Mouse (Mus musculus) neural tube, embryonic 11.5 days (tissue): ENCODE measurements at regions not wholly inside any gene's neighbourhood (a gene's known extent, or its start where the extent isn't known, plus 50 kb on each side); places are given as distances from the start of the nearest gene placed in this dataset.

ENCODE experiments used
- ATAC-seq: fragments of 200-750 bp; cut with Nextera tagmentation; 2 replicates; pipeline ENCODE4 v1.8.0; 2017; ENCODE audit warnings: moderate number of reproducible peaks, mild to moderate bottlenecking, moderate TSS enrichment, moderate library complexity; ENCODE audit not compliant: insufficient read depth, low FRiP score, low TSS enrichment
- DNase-seq: peaks from one replicate; pipeline ENCODE4 v3.0.0-alpha.2; 2015; ENCODE audit warnings: low spot score
- H3K27ac ChIP-seq: fragments of 300-500 bp; sonication (generic); 2 replicates; pipeline ENCODE4 v1.5.1; 2014; ENCODE audit warnings: low read depth, mild to moderate bottlenecking, low read length
- H3K27me3 ChIP-seq: fragments of 300-500 bp; sonication (generic); 2 replicates; pipeline ENCODE4 v1.6.1; 2014; ENCODE audit warnings: mild to moderate bottlenecking, low read length, mixed read lengths; ENCODE audit not compliant: control insufficient read depth, insufficient read depth
- H3K36me3 ChIP-seq: fragments of 300-500 bp; sonication (generic); 2 replicates; pipeline ENCODE4 v1.6.1; 2014; ENCODE audit warnings: mild to moderate bottlenecking, low read length, moderate library complexity, mixed read lengths; ENCODE audit not compliant: control insufficient read depth, insufficient read depth
- H3K4me1 ChIP-seq: fragments of 300-500 bp; sonication (generic); 2 replicates; pipeline ENCODE4 v1.6.1; 2014; ENCODE audit warnings: low read length, mixed read lengths; ENCODE audit not compliant: control insufficient read depth, insufficient read depth
- H3K4me2 ChIP-seq: fragments of 300-500 bp; sonication (generic); 2 replicates; pipeline ENCODE4 v1.6.1; 2014; ENCODE audit warnings: low read depth, mild to moderate bottlenecking, moderate library complexity
- H3K4me3 ChIP-seq: fragments of 300-500 bp; sonication (generic); 2 replicates; pipeline ENCODE4 v1.5.1; 2014; ENCODE audit warnings: low read depth, low read length
- H3K9ac ChIP-seq: fragments of 300-500 bp; sonication (generic); 2 replicates; pipeline ENCODE4 v1.6.1; 2014; ENCODE audit warnings: mild to moderate bottlenecking, low read length
- H3K9me3 ChIP-seq: fragments of 300-500 bp; sonication (generic); 2 replicates; pipeline ENCODE4 v1.6.1; 2016; ENCODE audit warnings: low read length; ENCODE audit not compliant: control insufficient read depth
- WGBS: fragments of 180-500 bp; shearing (Covaris S2); extraction: QIAGEN DNeasy Blood & Tissue Kit; methylation state at CpG from one replicate; pipeline ENCODE4 v1.1.7; 2014; 5-methylcytosine and 5-hydroxymethylcytosine counted together

DNA sequence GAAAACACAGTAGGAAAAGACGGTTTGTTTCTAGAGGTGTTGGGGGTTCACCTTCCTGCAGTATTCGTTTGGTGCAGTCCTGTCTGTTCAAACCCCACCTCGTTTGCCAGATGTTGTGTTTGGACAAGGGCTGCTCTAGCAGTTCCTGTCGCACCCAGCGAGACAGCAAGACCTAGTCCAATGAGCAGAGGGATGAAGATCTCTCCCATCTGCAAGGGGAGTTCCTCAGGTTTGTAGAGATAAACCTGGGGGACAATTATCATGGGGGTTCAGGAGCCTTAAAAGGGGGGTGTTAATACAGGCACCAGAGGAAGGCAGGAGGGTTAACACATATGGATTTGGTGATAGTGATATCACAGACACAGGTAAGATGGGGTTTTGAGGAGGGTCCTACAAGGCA lies 119.4 kb upstream of the Tmem164 start:
- Histone ChIP-seq H3K27me3 (0 out of 2 replicates have a peak, but pooled peaks cover 3% of the 10 kb centered on the region), H3K4me1 (no peaks in the 10 kb centered on the region), H3K9ac (no peak overlapping the region), H3K4me2 (no peak overlapping the region), H3K4me3 (no peak overlapping the region), H3K9me3 (no peaks in the 10 kb centered on the region), H3K36me3 (no peaks in the 10 kb centered on the region), H3K27ac (no peak overlapping the region)
- WGBS: 73% methylated on average over 5 of the region's 5 CpGs
- DNase-seq (no peak), ATAC-seq (no peak)

DNA sequence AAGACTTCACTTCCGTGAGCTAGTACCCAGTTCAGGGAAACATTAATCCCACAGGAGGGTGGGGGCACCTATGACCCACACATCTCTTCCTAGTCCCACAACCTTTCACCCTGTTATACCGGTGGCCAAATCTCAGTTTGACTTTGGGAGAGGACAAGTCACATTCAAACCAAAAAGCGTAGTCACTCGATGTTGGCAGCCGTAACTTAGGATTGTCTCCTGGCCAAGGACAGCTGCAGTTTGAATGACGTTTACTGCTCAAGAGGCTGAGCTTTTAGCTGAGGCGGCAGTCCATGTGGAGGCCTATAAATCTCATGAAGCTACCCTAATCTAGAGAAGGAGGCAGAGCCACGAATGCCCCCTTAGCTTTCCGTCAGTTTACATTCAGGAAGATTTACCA lies 117.0 kb upstream of the Tmem164 start:
- H3K27ac ChIP-seq: no peak overlapping the region
- 64% methylated on average over 9 of the region's 9 CpGs for WGBS
- H3K9me3 ChIP-seq: no peaks in the 10 kb centered on the region
- H3K4me1 ChIP-seq: no peaks in the 10 kb centered on the region
- ATAC-seq (no peak), DNase-seq (no peak)
- 0 out of 2 replicates have a peak, but pooled peaks cover 3% of the 10 kb centered on the region for H3K27me3 ChIP-seq
- no peak overlapping the region for H3K4me2 ChIP-seq
- H3K4me3 ChIP-seq: no peak overlapping the region
- no peak overlapping the region for H3K9ac ChIP-seq
- H3K36me3 ChIP-seq: no peaks in the 10 kb centered on the region

DNA sequence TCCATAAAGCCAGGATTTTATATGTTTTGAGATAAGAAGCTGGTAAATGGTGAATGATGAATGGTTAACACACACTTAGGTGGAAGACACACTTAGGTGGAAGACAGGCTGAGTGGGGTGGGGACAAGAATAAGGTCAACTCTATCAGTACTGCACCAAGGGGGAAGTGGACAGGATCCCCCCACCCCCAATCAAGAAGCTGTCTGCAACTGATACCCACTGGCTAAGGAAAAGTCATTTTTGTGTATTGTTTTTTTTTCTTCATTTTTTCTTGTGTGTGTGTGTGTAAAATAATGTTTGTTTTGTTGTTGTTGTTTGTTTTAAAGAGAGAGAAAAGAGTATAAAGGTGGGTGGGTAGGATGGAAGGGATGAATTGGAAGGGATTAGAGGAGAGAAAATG lies 109.4 kb upstream of the Tmem164 start:
- no peak overlapping the region for H3K27ac ChIP-seq
- no peaks in the 10 kb centered on the region for H3K4me1 ChIP-seq
- ATAC-seq: no peak
- H3K9ac ChIP-seq: no peak overlapping the region
- no peak overlapping the region for H3K4me3 ChIP-seq
- H3K36me3 ChIP-seq: no peaks in the 10 kb centered on the region
- no peaks in the 10 kb centered on the region for H3K27me3 ChIP-seq
- H3K4me2 ChIP-seq: no peak overlapping the region
- no peak for DNase-seq
- H3K9me3 ChIP-seq: no peaks in the 10 kb centered on the region

DNA sequence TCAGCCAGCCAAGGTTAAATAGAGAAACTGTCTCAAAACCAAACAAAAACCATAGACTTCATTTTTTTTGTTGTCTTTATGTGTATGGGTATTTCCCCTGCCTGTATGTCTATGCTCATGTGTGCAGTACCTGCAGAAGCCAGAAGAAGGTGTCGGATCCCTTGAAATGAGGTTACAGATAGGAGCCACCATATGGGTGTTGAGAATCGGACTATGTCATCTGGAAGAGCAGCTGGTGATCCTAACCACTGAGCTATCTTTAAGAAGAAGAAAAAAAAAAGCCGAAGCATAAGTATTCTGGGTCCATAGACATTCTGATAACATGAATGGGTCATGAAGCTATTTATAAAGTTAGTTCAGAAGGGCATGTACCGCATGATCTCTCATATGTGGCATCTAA lies 107.2 kb upstream of the Tmem164 start:
- H3K9ac ChIP-seq: no peak overlapping the region
- no peaks in the 10 kb centered on the region for H3K36me3 ChIP-seq
- DNase-seq (no peak), ATAC-seq (no peak)
- 88% methylated on average over 4 of the region's 4 CpGs for WGBS
- no peak overlapping the region for H3K4me3 ChIP-seq
- H3K4me1 ChIP-seq: no peaks in the 10 kb centered on the region
- H3K4me2 ChIP-seq: no peak overlapping the region
- no peaks in the 10 kb centered on the region for H3K27me3 ChIP-seq
- H3K27ac ChIP-seq: no peak overlapping the region
- H3K9me3 ChIP-seq: no peaks in the 10 kb centered on the region

DNA sequence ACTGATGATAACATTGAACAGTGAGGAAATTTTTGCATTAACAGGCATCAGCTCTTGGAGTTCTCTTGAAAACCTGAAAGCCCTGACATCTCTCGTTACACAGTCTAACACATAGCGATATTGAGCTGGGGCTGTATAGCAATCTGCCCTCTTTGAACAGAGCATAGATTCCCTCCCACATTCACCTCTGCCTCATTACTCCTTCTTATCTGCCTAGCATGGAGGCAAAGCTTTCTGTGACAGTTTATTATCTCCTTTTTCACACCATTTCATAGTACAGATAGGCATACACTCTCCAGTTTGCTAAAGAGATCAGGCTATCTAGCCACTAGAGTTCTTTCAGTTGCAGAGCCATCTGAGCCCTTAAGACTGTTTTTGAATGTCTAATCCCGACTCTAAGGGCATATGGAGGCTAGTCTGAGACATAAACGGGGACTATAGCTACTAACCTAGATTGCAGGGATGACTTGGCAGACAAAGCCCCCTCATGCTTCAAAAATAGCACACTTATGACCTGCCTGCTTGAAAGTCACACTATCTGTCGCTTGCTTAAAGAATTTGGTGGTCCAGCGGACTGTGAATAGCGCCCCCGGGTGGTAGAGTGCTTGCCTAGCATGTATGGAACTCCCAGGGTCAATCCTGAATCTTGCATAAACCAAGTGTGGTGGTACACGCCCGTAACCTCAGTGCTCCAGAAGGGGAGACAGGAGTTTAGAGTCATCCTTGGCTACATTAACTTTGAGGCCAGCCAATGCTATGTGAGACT lies 106.1 kb upstream of the Tmem164 start:
- H3K9ac ChIP-seq: no peak overlapping the region
- H3K9me3 ChIP-seq: no peaks in the 10 kb centered on the region
- H3K4me1 ChIP-seq: no peaks in the 10 kb centered on the region
- H3K36me3 ChIP-seq: no peaks in the 10 kb centered on the region
- no peak overlapping the region for H3K4me2 ChIP-seq
- H3K4me3 ChIP-seq: no peak overlapping the region
- no peak for ATAC-seq
- WGBS: 62% methylated on average over 10 of the region's 10 CpGs
- no peak overlapping the region for H3K27ac ChIP-seq
- DNase-seq: peak; percentile 16
- no peaks in the 10 kb centered on the region for H3K27me3 ChIP-seq

DNA sequence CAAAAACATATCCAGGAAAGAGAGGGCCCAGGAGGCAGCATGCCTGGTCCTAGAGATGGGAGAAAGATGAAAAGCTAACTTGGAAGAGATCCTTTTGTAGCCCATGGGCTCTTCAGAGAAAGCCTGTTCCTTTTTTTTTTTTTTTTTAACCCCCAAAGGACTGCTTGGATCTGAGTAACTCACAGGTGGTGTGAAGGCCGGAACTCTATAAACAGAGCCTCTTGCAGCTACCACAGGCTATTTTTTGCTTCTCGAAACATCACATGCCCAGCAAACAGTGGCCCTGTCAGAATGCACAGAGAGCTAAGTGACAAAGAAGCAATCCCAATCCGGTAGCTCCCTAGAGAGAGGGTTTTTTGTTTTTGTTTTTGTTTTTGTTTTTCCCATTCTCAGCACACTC lies 105.1 kb upstream of the Tmem164 start:
- 77% methylated on average over 3 of the region's 3 CpGs for WGBS
- Histone ChIP-seq H3K4me3 (no peak overlapping the region), H3K9me3 (no peaks in the 10 kb centered on the region), H3K27me3 (no peaks in the 10 kb centered on the region), H3K27ac (no peak overlapping the region), H3K4me1 (no peaks in the 10 kb centered on the region), H3K9ac (no peak overlapping the region), H3K36me3 (no peaks in the 10 kb centered on the region), H3K4me2 (no peak overlapping the region)
- ATAC-seq (no peak), DNase-seq (no peak)

DNA sequence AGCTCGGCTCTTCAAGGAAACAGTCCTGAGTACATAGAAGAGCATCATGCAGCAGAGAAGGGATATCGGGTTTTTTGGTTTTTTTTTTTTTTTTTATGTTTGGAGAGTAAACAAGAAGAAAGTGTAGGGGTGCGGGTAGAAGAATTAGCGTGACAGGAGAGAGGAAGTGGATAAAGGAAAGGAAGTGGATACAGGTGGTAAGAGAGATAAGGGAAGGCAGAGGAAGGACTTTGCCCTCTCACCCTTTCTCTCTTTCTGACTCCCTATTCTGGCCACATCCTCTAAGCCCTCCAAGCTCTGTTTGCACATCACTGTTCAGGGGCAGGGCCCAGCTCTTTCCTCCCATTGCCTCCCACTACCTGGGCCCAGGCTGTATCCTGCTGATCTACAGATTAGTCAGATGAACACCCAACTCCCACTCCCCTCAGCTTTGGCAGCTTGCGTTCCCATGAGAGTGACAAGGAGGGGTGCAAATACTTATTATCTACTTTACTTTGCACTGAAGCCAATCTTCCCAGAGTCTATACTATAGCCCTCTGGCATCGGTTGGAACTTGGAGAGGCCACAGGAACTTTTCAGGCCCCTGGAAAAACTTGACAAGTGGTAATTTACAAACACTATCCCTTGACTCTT lies 103.6 kb upstream of the Tmem164 start:
- Histone ChIP-seq H3K27me3 (no peaks in the 10 kb centered on the region), H3K4me1 (no peaks in the 10 kb centered on the region), H3K36me3 (no peaks in the 10 kb centered on the region), H3K9ac (no peak overlapping the region), H3K4me2 (no peak overlapping the region), H3K9me3 (no peaks in the 10 kb centered on the region), H3K27ac (no peak overlapping the region), H3K4me3 (no peak overlapping the region)
- WGBS: 70% methylated on average over 6 of the region's 6 CpGs
- DNase-seq (no peak), ATAC-seq (no peak)

DNA sequence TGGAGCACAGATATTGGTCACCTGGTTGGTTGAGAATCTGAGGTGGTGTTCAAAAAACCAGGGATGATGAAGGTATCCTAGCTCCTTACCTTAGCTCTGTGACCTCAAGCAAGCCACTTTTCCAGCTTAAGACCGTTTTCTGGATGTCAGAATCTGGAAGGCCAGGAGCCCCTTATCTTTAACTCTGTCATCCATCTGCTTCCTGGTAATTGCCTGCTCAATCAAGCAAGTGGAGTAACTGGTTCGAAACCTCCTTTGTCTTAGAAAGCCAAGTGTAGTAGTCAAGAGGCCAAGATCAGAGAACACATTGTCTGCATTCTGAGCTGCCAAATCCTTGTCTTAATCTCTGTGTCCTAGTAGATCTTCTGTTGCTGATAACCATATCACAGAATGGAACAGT lies 95.9 kb upstream of the Tmem164 start:
- Histone ChIP-seq H3K9me3 (no peaks in the 10 kb centered on the region), H3K4me1 (no peaks in the 10 kb centered on the region), H3K9ac (no peak overlapping the region), H3K4me3 (no peak overlapping the region), H3K36me3 (no peaks in the 10 kb centered on the region), H3K27me3 (no peaks in the 10 kb centered on the region), H3K27ac (no peak overlapping the region), H3K4me2 (no peak overlapping the region)
- DNase-seq: no peak
- WGBS: 83% methylated on average over 2 of the region's 2 CpGs
- no peak for ATAC-seq

DNA sequence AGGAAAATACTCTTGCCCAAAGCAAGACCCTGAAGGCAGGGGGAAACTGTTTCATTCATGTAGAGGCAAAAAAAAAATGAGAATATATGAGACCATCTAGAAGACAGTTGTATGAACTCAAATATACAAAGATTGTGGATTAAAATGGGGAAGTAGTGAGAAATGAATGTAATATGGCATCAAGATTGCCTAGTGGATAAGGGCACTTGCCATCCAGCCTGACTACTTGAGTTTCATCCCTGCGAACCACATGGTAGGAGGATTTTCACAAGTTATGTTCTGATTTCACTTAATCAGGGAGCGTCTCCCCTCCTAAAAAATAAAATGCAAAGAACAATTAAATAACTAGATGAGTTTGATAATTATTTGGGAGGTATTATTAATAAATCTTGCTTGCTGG lies 81.8 kb upstream of the Tmem164 start:
- ATAC-seq (no peak), DNase-seq (no peak)
- WGBS: 86% methylated on average over 2 of the region's 2 CpGs
- Histone ChIP-seq H3K9me3 (no peaks in the 10 kb centered on the region), H3K4me2 (no peak overlapping the region), H3K36me3 (no peaks in the 10 kb centered on the region), H3K27ac (no peak overlapping the region), H3K27me3 (no peaks in the 10 kb centered on the region), H3K4me1 (no peaks in the 10 kb centered on the region), H3K9ac (no peak overlapping the region), H3K4me3 (no peak overlapping the region)
